Mouse (Mus musculus) mesoderm, embryonic 11.5 days (tissue): Measurements from ENCODE around the gene 1500011B03Rik.

Experiments used
- DNase-seq: peaks from one replicate; pipeline ENCODE4 v3.0.0-alpha.2; 2012; ENCODE audit warnings: low read depth, low spot score

1500011B03Rik gene

GRCm38 (mm10) chr5:114809181-114809756 lies 14.0 kb downstream of the 1500011B03Rik start:
- DNase-seq: no peak

GRCm38 (mm10) chr5:114808385-114808784 lies 14.9 kb downstream of the 1500011B03Rik start:
- DNase-seq: no peak

DNA sequence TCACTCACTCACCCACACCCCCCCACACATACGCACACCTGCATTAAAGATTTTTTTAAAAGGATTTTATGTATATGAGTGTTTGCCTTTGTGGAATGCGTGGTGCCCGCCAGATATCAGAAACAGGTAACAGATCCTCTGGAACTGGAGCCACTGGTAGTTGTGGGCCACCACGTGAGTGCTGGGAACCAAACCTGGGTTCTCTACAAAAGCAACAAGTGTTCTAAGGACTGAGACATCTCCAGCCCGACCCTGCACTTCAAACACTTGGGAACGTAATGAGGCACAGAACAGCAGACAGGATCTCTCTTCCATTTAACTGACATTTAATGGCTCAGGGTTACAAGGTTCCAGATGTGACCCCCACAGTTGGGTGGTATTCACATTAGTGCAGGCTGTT lies 15.4 kb downstream of the 1500011B03Rik start:
- no peak for DNase-seq

- DNase-seq: no peak
Observed at GRCm38 (mm10) chr5:114807468-114807867, 15.8 kb downstream of the 1500011B03Rik start.

DNA sequence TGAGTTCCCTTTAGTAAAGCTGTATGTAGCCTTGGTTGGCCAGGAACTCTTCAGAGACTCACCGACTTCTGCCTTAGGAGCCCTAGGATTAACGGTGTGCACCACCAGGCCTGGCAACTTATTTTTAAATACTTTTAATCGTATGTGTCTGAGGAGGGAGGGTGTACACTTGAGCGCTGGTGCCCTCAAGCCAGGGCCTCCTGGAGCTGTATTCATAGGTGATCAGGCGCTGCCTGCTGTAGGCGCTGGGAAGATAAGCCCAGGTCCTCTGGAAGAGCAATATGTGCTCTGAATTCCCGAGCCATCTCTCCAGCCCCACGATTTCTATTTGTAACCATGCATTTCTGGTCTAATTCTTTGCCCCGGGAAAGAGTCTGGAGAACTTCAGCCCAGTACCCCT lies 16.2 kb downstream of the 1500011B03Rik start:
- no peak for DNase-seq

DNA sequence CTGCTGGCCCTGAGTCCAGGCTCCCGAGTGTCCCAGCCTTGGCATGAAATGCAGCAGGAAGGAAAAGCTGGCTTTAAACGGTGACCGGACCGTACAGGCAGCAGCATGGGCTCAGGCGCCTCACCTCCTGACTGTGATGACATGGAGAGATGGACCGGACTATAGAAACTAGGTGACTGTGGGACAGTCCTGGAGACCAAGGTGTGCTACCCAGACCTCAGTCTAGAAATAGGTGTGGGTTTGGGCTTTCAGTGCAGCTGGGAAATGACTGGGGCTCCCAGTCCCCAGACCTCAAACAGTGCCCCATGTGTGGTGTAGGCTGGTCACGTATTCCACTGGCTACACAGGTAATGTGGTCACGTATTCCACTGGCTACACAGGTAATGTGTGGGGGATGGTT lies 16.6 kb downstream of the 1500011B03Rik start:
- no peak for DNase-seq

DNA sequence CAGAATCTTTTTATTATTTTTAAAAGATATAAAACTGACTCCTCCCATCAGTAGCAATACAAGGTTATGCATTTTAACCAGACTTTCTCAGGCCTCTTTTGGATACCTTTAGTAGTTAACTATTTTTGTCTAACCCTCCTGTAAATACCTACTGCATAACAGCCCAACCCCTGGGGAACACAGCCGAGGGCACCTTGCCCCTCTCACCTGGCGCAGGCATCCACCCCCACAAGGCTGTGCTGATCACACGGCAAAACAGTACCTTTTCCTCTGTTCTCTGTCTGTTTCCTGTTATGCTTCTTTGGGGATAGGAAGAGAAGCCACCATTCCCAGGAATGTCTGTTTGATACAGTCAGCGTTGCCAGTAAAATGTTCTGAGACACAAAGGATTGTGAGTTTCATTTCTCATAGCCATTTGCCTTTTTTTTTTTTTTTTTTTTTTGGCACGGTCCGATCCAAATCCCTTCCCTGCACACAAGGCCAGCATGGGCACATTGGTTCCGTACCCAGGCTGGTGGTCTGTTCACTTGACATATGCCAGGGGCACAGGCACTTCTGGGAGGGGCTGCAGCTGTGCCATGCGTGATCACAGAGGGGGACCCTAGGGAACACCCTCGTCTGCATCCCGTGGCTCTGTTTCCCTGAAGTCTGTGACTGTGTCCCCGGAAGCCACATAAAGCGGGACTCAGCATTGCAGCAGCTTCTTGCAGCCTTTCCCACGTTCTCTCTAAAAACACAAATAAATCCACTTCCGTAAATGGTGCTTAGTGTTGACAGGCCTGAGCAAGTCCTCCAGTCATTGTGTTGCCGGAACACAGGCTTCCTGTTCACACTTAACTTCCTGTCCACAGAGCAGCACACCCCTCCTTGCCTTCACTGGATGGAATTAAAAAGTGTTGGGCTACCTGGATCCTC lies 17.6 kb downstream of the 1500011B03Rik start:
- no peak for DNase-seq

DNA sequence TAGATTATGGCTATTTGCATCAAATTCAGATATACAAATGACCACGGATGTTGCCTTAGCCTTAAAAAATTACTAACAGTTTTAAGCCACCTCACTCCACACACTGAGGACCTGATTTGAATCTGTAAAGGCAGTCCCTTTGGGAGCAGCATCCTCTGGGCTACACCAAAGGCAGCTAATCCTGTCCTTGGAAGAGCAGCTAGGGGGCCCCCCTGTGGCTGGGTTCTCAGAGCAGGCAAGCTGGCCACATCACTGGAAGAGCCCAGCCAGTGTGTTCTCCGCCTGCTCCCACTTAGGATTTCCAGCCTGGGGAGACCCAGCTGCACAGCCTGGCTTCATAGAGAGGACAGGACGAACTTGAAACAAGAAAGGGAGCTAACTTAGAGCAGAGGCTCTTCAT lies 18.3 kb downstream of the 1500011B03Rik start:
- DNase-seq: no peak

GRCm38 (mm10) chr5:114804335-114804734 lies 18.9 kb downstream of the 1500011B03Rik start:
- DNase-seq: no peak

DNA sequence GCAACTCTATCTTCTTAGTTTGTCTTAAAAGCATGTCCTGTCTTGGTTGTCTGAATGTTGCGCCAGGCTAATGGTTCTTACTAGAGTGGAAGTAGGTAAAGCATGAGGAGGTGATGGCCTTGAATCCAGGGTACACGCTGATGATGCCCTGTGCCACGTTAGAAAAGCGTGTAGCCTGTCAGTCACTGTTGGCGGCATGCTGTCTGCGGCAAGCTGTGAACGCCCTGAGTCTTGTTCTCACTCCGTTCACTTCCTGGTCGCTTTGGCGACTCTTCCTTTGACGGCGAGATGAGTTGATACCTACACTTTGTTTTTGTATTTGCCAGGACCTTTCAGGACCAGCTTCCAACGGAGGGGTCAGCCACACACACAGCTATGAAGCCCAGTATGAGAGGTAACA lies 20.0 kb downstream of the 1500011B03Rik start:
- DNase-seq: no peak

GRCm38 (mm10) chr5:114801841-114802240 lies 21.4 kb downstream of the 1500011B03Rik start:
- no peak for DNase-seq

GRCm38 (mm10) chr5:114801049-114801448 lies 22.2 kb downstream of the 1500011B03Rik start:
- no peak for DNase-seq

DNA sequence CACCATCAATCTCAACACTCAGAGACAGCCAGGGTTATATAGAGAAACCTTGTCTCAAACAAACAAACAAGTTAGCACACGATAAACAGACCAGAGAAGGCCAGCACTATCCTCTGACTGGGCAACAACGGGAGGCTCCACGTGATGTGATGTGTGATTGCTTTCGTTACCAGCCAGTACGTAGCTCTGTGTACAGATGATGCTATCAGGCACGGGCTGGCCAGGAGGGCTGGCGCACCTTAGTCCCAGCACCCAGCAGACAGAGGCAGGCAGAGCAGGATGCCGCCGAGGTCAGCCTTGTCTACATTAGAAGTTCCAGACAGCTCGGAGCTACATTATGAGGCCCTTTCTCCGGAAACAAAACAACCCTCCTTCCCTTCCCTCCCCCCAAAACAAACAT lies 23.4 kb downstream of the 1500011B03Rik start:
- DNase-seq: no peak

- no peak for DNase-seq
Observed at GRCm38 (mm10) chr5:114797253-114797652, 26.0 kb downstream of the 1500011B03Rik start.

DNA sequence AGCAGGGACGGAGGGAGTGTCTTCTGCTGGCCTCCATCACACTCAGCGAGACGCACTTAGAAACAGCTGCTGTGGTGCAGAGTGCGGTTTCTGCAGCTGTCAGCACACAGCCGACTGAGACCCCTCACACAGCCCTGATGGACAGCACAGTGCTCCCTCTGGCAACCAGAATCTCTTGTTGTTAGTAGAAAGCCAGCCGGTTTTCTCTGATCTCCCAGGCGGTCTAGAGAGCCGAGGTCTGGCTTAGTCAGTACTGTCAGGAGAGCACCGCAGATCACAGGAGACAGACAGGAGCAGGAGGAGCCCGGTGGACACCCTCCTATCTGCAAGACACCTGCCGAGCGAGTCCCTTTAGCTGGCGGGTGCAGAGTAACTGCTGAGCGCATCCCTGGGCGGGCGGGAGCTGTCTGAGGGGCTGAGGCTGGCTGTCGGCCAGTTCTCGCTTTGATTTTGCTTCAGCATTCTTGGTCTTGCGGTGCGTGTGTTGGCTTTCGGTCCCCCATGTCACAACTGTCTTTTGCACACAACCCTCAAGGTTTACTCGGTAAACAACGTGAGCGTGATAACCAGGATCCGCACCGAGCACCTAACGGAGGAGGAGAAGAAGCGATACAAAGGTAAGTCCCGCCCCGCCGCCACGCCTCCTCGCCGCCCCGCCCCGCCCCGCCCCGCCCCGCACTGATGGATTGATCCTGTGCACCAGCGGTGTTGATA lies 26.8 kb downstream of the 1500011B03Rik start:
- DNase-seq: peak; percentile 58

DNA sequence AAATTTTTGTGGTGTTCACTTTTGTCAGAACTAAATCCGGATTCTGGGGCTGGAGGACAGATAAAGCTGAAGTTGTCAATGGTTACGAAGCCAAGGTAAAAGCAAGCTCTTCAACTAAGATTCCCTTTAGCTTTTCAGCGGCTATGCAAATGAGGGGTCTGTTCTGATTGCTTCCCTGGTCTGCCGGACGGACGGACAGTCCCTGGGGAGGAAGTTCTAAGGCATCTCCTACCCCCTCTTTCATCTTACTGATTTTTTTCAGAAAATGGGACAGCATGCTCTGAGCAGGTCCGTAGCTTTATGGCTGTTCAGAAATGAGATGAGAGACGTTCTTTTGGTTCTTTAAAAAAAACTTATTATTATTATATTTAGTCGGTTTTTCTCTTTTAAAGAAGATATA lies 27.6 kb downstream of the 1500011B03Rik start:
- peak; percentile 25 for DNase-seq

DNA sequence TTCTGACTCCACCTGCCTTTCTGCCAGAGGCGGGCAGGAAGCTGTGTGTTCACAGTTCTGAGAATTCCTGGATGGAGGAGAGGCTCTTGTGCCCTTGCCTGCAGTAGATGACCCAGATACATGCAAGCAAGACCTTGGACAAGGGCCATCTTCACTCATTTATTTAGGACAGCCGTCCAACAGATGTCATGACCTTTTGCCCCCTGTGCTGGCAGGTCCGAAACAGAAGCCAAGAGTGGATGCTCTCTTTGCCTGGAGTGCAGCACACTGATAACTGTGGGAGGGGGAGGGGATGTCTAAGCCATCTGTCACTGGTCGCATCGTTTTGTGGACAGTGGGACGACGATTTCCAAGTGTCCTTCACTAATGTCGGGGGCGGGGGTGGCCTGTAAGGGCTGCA lies 28.0 kb downstream of the 1500011B03Rik start:
- DNase-seq: peak; percentile 42

- DNase-seq: no peak
Observed at GRCm38 (mm10) chr5:114794609-114795008, 28.7 kb downstream of the 1500011B03Rik start.

DNA sequence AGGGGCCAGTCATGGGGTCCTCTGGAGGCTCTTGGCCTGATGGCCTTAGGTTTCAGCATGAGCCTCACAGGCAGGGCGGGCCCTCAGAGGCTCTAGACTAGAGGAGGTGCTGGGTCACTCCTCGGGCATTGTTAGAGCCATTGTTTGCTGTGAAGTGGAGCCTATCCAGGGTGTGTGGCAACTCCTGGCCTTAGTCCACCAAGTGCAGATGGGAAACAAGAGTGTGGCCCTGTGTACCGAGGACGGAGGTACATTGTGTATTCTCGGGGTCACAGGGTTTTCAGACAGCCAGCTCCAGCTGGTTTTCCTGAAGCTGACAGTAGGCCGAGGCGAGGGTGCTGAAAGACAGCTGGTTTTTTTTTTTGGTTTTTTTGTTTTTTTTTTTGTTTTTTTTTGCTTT lies 30.0 kb downstream of the 1500011B03Rik start:
- DNase-seq: no peak

DNA sequence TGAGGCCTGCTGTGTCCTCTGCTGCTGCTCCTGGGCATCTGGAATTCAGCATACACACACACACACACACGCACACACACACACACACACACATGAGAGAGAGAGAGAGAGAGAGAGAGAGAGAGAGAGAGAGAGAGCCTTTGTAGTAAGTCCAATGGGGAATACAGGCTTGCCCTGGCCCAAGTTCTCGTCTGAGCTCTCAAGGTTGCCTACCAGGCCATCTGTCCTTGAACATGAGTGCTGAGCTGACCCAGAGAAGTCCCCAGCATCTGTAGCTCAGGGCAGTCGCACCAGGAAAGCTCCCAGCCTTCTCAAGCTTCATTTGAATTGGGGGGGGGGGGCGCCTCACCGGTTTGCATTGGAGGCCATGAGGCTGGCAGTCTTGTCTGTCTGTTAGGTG lies 38.1 kb downstream of the 1500011B03Rik start:
- no peak for DNase-seq

DNA sequence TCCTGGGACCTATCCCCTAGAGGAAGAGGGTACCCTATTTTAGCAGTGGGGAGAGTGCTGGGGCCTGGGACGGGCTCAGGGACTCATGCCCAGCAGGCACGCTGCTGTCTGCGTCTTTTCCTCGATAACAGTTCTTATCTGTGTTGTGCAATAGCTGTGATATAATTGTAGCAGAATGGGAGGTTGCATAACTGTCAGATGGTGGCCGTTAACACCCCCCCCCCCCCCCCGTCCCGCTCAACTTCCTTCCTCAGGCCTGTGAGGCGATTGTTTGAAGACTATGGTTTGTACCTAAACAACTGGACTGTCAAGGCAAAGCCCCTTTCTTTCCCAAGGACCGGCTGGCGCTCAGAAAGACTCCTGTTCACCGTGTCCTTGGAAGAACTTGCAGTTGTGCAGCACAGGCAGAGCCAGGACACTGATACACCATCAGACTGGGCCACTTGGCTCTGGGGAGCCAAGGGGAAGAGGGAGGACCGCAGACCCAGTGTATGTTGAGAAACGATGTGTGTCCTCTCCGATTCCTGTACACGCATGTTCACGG lies 38.6 kb downstream of the 1500011B03Rik start:
- DNase-seq: no peak
